Mouse (Mus musculus): ENCODE results near the gene Dnah5. TPM values are rescaled to one million over a fixed set of nuclear protein-coding genes. Genes with fewer than 3 reads are reported as not detected.

Gene Dnah5
- polyA plus RNA-seq, 1 experiment from 2014 or later, result 0.02 TPM

DNA sequence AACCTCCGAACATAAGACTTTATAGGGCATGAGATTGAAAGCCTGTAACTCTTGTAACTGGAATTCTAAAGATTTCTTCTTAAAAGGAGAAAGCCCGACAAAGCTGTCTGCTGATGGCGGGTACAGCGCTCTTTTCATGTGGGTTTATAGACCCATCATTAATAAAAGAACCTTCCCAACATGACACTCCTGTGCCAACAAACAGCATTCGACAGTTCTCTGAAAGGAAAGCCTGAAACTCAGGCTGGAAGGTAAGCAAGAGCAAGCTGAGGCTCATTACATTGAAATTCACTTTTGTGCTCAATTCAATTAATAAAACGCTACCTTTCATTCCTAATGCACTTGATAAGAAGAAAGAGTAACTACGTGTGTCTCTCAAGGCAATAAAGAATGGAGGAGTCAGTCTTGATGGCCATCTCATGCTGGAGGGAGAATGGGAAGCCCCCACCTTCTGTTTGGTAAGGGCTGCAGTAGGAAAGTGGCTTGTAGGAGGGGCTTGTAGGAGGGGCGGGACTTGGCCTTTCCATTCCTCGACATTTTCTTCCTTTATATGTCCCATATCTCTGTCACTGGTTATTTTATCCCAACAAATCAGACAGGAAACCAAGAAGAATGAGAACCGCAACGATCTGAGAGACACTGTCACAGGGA lies 15.1 kb upstream of the Dnah5 start:
- WGBS, result 77% methylated on average over 11 of the region's 11 CpGs
- no peak for DNase-seq (ENCODE audit: low spot score)

DNA sequence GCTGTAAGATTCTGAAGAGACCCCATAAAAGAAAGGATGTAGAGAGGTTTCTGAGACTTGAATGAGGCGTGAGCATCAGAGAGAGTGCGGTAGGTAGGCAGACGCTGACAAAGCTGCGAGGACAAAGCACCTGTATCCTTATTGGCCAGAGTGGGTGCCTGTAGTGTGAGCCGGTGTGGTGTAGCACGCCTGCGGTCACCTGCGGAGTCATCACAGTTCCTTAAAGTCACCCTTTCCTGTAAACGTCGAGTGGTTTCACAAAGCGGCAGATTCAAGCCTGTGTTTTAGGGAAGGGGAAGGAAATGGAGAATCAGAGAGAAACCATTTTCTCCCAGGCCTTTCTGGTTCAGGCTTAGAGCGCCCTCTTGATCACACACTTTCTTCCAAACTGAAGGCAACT lies 13.9 kb upstream of the Dnah5 start:
- WGBS, result 38% methylated on average over 12 of the region's 12 CpGs

More for the DNA sequence above, 15.1 kb upstream of the Dnah5 start:
- Histone ChIP-seq H3K4me1 (no peaks in the 10 kb centered on the region), H3K36me3 (replicated peaks) (no peaks in the 10 kb centered on the region), H3K9me3 (no peaks in the 10 kb centered on the region), H3K4me3 (no peak overlapping the region), H3K27me3 (replicated peaks; ENCODE audit: low read depth, poor library complexity, severe bottlenecking) (no peaks in the 10 kb centered on the region), H3K27ac (replicated peaks) (no peak overlapping the region)

DNA sequence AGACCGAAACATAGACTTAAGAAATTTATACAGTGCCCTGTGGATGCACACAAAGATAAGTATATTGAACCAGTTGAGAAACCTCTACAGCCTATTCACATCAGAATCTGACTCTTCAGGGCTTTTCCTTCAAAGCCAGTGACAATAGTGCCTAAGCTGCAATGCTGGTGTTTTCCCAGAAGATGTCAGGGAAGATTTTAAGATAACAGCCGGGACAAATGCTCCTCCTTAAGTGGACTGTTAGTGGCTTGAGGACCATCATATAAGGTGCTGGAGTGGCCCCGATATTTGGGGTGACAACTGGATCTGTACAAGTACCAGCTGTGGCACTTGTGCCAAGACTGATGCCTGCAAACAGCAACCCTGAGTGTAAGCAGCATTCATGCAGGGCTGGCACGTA lies 4.9 kb upstream of the Dnah5 start:
- no peak for DNase-seq (ENCODE audit: low spot score)
- no peaks in the 10 kb centered on the region for H3K36me3 ChIP-seq (replicated peaks)
- no peak overlapping the region for H3K4me3 ChIP-seq
- H3K27me3 ChIP-seq (replicated peaks; ENCODE audit: low read depth, poor library complexity, severe bottlenecking), result no peaks in the 10 kb centered on the region
- WGBS, result 73% methylated on average over 4 of the region's 4 CpGs
- H3K4me1 ChIP-seq, result no peaks in the 10 kb centered on the region
- H3K9me3 ChIP-seq, result no peaks in the 10 kb centered on the region
- H3K27ac ChIP-seq (replicated peaks), result no peak overlapping the region

More for the DNA sequence above, 13.9 kb upstream of the Dnah5 start:
- no peak for DNase-seq (ENCODE audit: low spot score)
- Histone ChIP-seq H3K4me1 (no peaks in the 10 kb centered on the region), H3K27ac (replicated peaks) (no peak overlapping the region), H3K27me3 (replicated peaks; ENCODE audit: low read depth, poor library complexity, severe bottlenecking) (no peaks in the 10 kb centered on the region), H3K4me3 (no peak overlapping the region), H3K36me3 (replicated peaks) (no peaks in the 10 kb centered on the region), H3K9me3 (no peaks in the 10 kb centered on the region)

- 88% methylated on average over 3 of the region's 3 CpGs for WGBS
- Histone ChIP-seq H3K27ac (replicated peaks) (no peak overlapping the region), H3K27me3 (replicated peaks; ENCODE audit: low read depth, poor library complexity, severe bottlenecking) (no peaks in the 10 kb centered on the region), H3K9me3 (no peaks in the 10 kb centered on the region), H3K4me1 (peaks cover 6% of the 10 kb centered on the region; the same call in 1 of the 2 replicates), H3K4me3 (no peak overlapping the region), H3K36me3 (replicated peaks) (no peaks in the 10 kb centered on the region)
- DNase-seq (ENCODE audit: low spot score), result no peak
Observed at GRCm38 (mm10) chr15:28204626-28205025, 1.1 kb downstream of the Dnah5 start.

DNA sequence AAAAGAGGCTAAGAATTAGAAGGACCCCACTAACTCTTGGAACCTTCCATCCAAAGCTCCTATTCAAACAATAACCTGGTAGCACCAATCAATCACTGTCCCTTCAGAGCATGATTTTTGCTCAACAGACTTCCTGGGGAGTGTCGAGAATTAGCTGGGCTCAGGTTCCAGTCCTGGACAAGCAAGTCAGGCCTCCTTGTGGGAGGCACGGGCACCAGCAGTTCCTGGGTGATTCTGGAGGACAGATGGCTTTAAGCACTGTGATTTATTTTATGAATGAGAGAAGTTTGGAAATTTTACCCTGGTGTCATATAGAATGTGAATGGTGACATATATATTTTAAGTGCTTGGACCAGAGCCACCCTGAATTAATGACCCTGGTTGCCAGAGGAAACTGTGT lies 4.0 kb downstream of the Dnah5 start:
- Histone ChIP-seq H3K9me3 (no peaks in the 10 kb centered on the region), H3K36me3 (replicated peaks) (no peaks in the 10 kb centered on the region), H3K4me3 (no peak overlapping the region), H3K4me1 (peaks cover 9% of the 10 kb centered on the region; the same call in 1 of the 2 replicates), H3K27ac (replicated peaks) (no peak overlapping the region), H3K27me3 (replicated peaks; ENCODE audit: low read depth, poor library complexity, severe bottlenecking) (no peaks in the 10 kb centered on the region)
- no peak for DNase-seq (ENCODE audit: low spot score)
- 56% methylated on average over 2 of the region's 2 CpGs for WGBS

GRCm38 (mm10) chr15:28213057-28213456 lies 9.5 kb downstream of the Dnah5 start:
- no peak for DNase-seq (ENCODE audit: low spot score)
- Histone ChIP-seq H3K27me3 (replicated peaks; ENCODE audit: low read depth, poor library complexity, severe bottlenecking) (no peaks in the 10 kb centered on the region), H3K4me3 (no peak overlapping the region), H3K36me3 (replicated peaks) (no peaks in the 10 kb centered on the region), H3K4me1 (peaks cover 16% of the 10 kb centered on the region; the same call in 1 of the 2 replicates), H3K27ac (replicated peaks) (no peak overlapping the region), H3K9me3 (no peaks in the 10 kb centered on the region)
- 89% methylated on average over 5 of the region's 5 CpGs for WGBS

DNA sequence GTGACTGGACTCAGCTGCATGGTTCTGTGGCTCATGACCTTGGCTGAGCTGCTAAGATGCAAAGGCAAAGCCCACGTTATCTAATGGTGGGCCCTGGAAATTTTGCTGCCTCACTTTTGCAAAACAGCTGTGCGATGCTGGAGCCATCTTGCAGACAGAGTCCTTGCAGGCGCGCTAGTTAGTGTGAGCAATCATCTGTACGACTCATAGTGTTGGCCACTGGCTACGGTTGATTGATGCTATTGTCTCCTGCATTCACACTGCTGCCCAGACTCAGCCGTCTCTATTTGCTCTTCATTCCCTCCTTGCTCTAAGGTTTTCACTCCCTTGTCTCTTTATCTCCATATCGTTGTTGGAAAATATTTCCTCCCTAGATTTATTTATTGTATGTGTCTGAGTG lies 12.8 kb downstream of the Dnah5 start:
- no peak overlapping the region for H3K27ac ChIP-seq (replicated peaks)
- 64% methylated on average over 8 of the region's 8 CpGs for WGBS
- no peaks in the 10 kb centered on the region for H3K9me3 ChIP-seq
- no peak for DNase-seq (ENCODE audit: low spot score)
- 0 out of 2 replicates have a peak, but pooled peaks cover 7% of the 10 kb centered on the region for H3K4me1 ChIP-seq
- no peak overlapping the region for H3K4me3 ChIP-seq
- no peaks in the 10 kb centered on the region for H3K27me3 ChIP-seq (replicated peaks; ENCODE audit: low read depth, poor library complexity, severe bottlenecking)
- H3K36me3 ChIP-seq (replicated peaks), result no peaks in the 10 kb centered on the region

DNA sequence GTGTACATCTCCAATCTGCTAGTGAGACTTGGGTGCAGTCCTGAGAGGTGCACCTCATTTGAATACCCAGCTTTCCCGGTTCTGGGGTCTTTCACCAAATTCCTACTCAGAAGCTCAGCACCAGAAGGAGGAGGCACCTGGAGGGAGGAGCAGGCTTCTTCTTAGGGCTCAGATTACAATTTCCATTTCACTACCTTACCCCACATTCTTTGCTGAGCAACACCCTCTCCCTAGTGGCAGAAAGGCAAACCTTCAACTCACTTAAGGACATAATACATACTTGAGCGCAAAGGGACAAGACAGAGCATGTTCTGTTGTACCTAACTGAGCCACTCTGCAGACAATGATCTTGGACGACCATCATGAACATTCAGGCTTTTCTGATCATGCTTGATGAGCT lies 23.8 kb downstream of the Dnah5 start:
- H3K27me3 ChIP-seq (replicated peaks; ENCODE audit: low read depth, poor library complexity, severe bottlenecking), result no peaks in the 10 kb centered on the region
- H3K4me1 ChIP-seq, result no peaks in the 10 kb centered on the region
- H3K27ac ChIP-seq (replicated peaks), result no peak overlapping the region
- no peak overlapping the region for H3K4me3 ChIP-seq
- no peak for DNase-seq (ENCODE audit: low spot score)
- 56% methylated on average over 3 of the region's 3 CpGs for WGBS
- no peaks in the 10 kb centered on the region for H3K9me3 ChIP-seq
- no peaks in the 10 kb centered on the region for H3K36me3 ChIP-seq (replicated peaks)

GRCm38 (mm10) chr15:28260250-28260649 lies 56.7 kb downstream of the Dnah5 start:
- H3K4me1 ChIP-seq, result no peaks in the 10 kb centered on the region
- DNase-seq (ENCODE audit: low spot score), result no peak

DNA sequence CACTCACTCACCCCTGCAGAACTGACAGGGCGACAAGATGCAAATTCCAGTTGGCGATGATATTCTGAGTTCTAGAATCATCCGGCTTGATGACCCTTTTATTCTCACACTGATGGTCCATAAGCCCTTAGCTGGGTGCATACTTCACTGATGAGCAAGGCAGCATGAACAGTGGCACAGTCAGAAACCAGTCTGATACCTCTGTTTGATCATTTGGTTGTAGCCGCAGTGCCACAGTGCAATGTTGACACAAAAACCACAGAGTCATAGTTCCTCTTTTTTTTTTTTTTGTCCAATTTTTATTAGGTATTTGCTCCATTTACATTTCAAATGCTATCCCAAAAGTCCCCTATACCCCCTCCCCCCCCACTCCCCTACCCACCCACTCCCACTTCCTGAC lies 95.9 kb downstream of the Dnah5 start:
- DNase-seq (ENCODE audit: low spot score), result no peak
- Histone ChIP-seq H3K4me1 (no peaks in the 10 kb centered on the region), H3K27ac (replicated peaks) (no peak overlapping the region), H3K36me3 (replicated peaks) (no peaks in the 10 kb centered on the region), H3K27me3 (replicated peaks; ENCODE audit: low read depth, poor library complexity, severe bottlenecking) (no peaks in the 10 kb centered on the region), H3K9me3 (no peaks in the 10 kb centered on the region), H3K4me3 (no peak overlapping the region)
- WGBS, result 95% methylated on average over 4 of the region's 4 CpGs

More at GRCm38 (mm10) chr15:28260250-28260649, 56.7 kb downstream of the Dnah5 start:
- H3K27ac ChIP-seq (replicated peaks), result no peak overlapping the region
- 86% methylated on average over 1 of the region's 1 CpGs for WGBS
- H3K36me3 ChIP-seq (replicated peaks), result no peaks in the 10 kb centered on the region
- H3K9me3 ChIP-seq, result no peaks in the 10 kb centered on the region; the same call in 1 of the 2 replicates
- H3K27me3 ChIP-seq (replicated peaks; ENCODE audit: low read depth, poor library complexity, severe bottlenecking), result no peaks in the 10 kb centered on the region
- H3K4me3 ChIP-seq, result no peak overlapping the region

GRCm38 (mm10) chr15:28307131-28307530 lies 103.6 kb downstream of the Dnah5 start:
- Histone ChIP-seq H3K27me3 (replicated peaks; ENCODE audit: low read depth, poor library complexity, severe bottlenecking) (no peaks in the 10 kb centered on the region), H3K9me3 (no peaks in the 10 kb centered on the region), H3K4me3 (no peak overlapping the region), H3K4me1 (no peaks in the 10 kb centered on the region), H3K36me3 (replicated peaks) (no peaks in the 10 kb centered on the region), H3K27ac (replicated peaks) (no peak overlapping the region)
- no peak for DNase-seq (ENCODE audit: low spot score)
- 66% methylated on average over 8 of the region's 8 CpGs for WGBS

DNA sequence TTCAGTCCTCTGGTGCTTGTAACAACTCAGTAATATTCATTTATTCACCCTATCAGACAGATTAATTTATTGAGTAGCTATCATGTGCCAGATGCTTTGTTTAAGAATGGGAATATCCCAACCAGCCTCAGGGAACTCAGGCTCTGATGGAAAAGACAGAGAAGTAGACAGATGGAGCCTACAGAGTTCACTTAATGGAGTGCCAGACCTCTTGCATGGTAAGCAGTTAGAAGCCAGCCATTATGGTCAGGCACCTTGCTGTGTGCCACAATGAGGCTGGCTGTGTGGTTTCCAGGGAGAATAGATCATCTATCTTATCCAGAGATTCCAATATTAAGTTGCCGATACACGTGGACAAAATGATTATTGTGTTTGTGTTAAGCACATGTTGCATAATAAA lies 104.3 kb downstream of the Dnah5 start:
- Histone ChIP-seq H3K9me3 (no peaks in the 10 kb centered on the region), H3K27me3 (replicated peaks; ENCODE audit: low read depth, poor library complexity, severe bottlenecking) (no peaks in the 10 kb centered on the region), H3K27ac (replicated peaks) (no peak overlapping the region), H3K36me3 (replicated peaks) (no peaks in the 10 kb centered on the region), H3K4me1 (no peaks in the 10 kb centered on the region), H3K4me3 (no peak overlapping the region)
- DNase-seq (ENCODE audit: low spot score), result no peak
- WGBS, result 83% methylated on average over 2 of the region's 2 CpGs

DNA sequence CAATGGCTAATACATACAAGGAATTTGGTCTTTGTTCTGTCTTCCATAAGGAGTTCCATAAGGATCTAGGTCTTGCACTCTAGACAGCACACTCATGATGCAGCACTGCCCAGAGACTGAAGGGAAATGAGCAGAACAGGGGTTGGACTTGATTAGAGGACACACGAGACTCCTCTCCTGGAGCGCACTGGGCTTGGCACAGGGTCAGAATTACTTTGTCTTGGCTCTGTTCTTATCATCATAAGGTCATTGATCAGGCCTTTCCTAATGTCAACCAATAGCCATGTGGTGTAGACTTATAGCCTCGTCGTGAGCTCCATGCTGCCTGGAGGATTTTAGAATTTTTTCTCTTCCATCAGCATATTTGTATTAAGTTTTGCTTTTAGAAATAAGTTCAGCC lies 107.0 kb downstream of the Dnah5 start:
- DNase-seq (ENCODE audit: low spot score), result no peak

More for the DNA sequence above, 107.0 kb downstream of the Dnah5 start:
- no peak overlapping the region for H3K27ac ChIP-seq (replicated peaks)
- H3K4me1 ChIP-seq, result no peaks in the 10 kb centered on the region
- WGBS, result 84% methylated on average over 4 of the region's 4 CpGs
- H3K36me3 ChIP-seq (replicated peaks), result no peaks in the 10 kb centered on the region
- no peak overlapping the region for H3K4me3 ChIP-seq
- H3K27me3 ChIP-seq (replicated peaks; ENCODE audit: low read depth, poor library complexity, severe bottlenecking), result no peaks in the 10 kb centered on the region
- no peaks in the 10 kb centered on the region for H3K9me3 ChIP-seq
